Mouse (Mus musculus): ENCODE data around the gene Mrpl1.

Mrpl1 gene

GRCm38 (mm10) chr5:96209459-96209858 is at the start of gene Mrpl1:
TSS of gene Mrpl1 (plus strand) at chr5:96209493.
- DNase-seq (ENCODE audit: low spot score in 2 of 2) = peak; percentile 11 to 14

- DNase-seq (ENCODE audit: low spot score in 2 of 2) = peak in 1 of 2 experiments; percentile 22
Measured at GRCm38 (mm10) chr5:96160467-96161262, 48.6 kb upstream of the Mrpl1 start.

GRCm38 (mm10) chr5:96161263-96161577 is 48.1 kb upstream of the Mrpl1 start:
- DNase-seq (ENCODE audit: low spot score in 2 of 2) = no peak

GRCm38 (mm10) chr5:96161578-96162398 is 47.5 kb upstream of the Mrpl1 start:
- peak; percentile 51 to 55 for DNase-seq (ENCODE audit: low spot score in 2 of 2)

- peak; percentile 29 to 64 for DNase-seq (ENCODE audit: low spot score in 2 of 2)
Measured at GRCm38 (mm10) chr5:96162399-96163331, 46.6 kb upstream of the Mrpl1 start.

- no peak for DNase-seq (ENCODE audit: low spot score in 2 of 2)
Measured at GRCm38 (mm10) chr5:96163396-96164020, 45.8 kb upstream of the Mrpl1 start.

GRCm38 (mm10) chr5:96164021-96164411 is 45.3 kb upstream of the Mrpl1 start, which contains the start of gene Cnot6l:
TSS of gene Cnot6l (minus strand) at chr5:96164171.
- DNase-seq (ENCODE audit: low spot score in 2 of 2) = peak in 1 of 2 experiments; percentile 14

- DNase-seq (ENCODE audit: low spot score in 2 of 2) = no peak
Measured at GRCm38 (mm10) chr5:96166761-96167160, 42.5 kb upstream of the Mrpl1 start.

- DNase-seq (ENCODE audit: low spot score in 2 of 2) = no peak
Measured at GRCm38 (mm10) chr5:96170443-96170842, 38.9 kb upstream of the Mrpl1 start.

- no peak for DNase-seq (ENCODE audit: low spot score in 2 of 2)
Measured at GRCm38 (mm10) chr5:96171765-96172164, 37.5 kb upstream of the Mrpl1 start.

- DNase-seq (ENCODE audit: low spot score in 2 of 2) = no peak
Measured at GRCm38 (mm10) chr5:96176121-96176520, 33.2 kb upstream of the Mrpl1 start.

GRCm38 (mm10) chr5:96176879-96177358 is 32.4 kb upstream of the Mrpl1 start:
- DNase-seq (ENCODE audit: low spot score in 2 of 2) = no peak

GRCm38 (mm10) chr5:96183211-96183610 is 26.1 kb upstream of the Mrpl1 start:
- no peak for DNase-seq (ENCODE audit: low spot score in 2 of 2)

GRCm38 (mm10) chr5:96183987-96184386 is 25.3 kb upstream of the Mrpl1 start:
- DNase-seq (ENCODE audit: low spot score in 2 of 2) = no peak

- no peak for DNase-seq (ENCODE audit: low spot score in 2 of 2)
Measured at GRCm38 (mm10) chr5:96189761-96190160, 19.5 kb upstream of the Mrpl1 start.

GRCm38 (mm10) chr5:96191251-96191650 is 18.0 kb upstream of the Mrpl1 start:
- no peak for DNase-seq (ENCODE audit: low spot score in 2 of 2)

- DNase-seq (ENCODE audit: low spot score in 2 of 2) = no peak
Measured at GRCm38 (mm10) chr5:96196547-96197052, 12.7 kb upstream of the Mrpl1 start.

GRCm38 (mm10) chr5:96198271-96198670 is 11.0 kb upstream of the Mrpl1 start:
- DNase-seq (ENCODE audit: low spot score in 2 of 2) = no peak

- no peak for DNase-seq (ENCODE audit: low spot score in 2 of 2)
Measured at GRCm38 (mm10) chr5:96200269-96200668, 9.0 kb upstream of the Mrpl1 start.

GRCm38 (mm10) chr5:96201462-96202154 is 7.7 kb upstream of the Mrpl1 start:
- DNase-seq (ENCODE audit: low spot score in 2 of 2) = no peak
